Mouse (Mus musculus): ENCODE measurements around the gene Cetn4. TPM values are rescaled to one million over a fixed set of nuclear protein-coding genes. Genes with fewer than 3 reads are reported as not detected.

The Cetn4 gene
- polyA plus RNA-seq, 1 experiment from 2014 or later = 2.0 TPM

DNA sequence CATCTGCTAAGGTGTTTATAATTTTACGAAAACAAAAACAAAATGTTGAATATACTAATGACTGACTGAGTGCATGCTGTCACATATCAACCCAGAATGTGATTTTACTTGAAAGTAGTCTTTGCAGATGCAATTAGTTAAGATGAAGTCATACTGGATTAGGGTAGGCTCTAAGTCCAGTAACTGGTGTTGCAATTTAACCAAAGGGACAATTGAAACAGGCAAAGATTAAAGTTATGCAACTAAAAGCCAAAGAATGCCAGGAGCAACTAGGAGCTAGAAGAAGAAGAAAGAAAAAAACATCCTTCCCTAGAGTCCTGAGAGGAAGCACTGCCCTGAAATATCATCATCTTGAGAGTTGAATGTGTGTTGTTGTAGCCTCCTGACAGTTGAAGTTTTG lies 3.7 kb upstream of the Cetn4 start:
- no peak overlapping the region for H3K27ac ChIP-seq (replicated peaks; ENCODE audit: low read depth, low read length)
- no peak for DNase-seq (ENCODE audit: low spot score)

DNA sequence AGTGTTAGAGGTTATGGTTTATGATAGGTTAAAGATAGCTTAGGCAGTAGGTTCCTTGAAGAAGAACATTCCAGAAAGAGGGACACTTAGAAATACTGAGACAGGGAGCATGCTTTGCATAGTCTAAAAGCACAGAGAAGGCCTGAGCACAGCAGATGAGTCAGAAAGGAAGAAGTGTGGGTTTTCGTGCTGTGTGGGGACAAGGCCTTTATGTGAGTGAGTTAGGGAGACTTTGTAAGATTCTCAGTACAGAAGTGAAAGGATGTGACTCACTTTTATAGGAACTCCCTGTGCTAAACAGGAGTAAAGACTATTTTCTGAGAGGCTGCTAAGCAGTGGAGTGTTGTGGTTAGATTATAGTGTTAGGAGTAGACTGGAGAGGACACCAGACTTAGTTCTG lies 863 bp upstream of the Cetn4 start:
- ATAC-seq (ENCODE audit: insufficient number of reproducible peaks, low FRiP score, low TSS enrichment, low read depth) = no peak
- Histone ChIP-seq H3K27ac (replicated peaks; ENCODE audit: low read depth, low read length) (no peak overlapping the region), H3K4me3 (ENCODE audit: low read depth, low read length) (peak overlapping the region; percentile 78; the same call in 1 of the 2 replicates), H3K27me3 (ENCODE audit: control insufficient read depth, insufficient read depth, low read length) (no peaks in the 10 kb centered on the region), H3K9me3 (ENCODE audit: control insufficient read depth, low read length) (no peaks in the 10 kb centered on the region), H3K9ac (ENCODE audit: low read length) (no peak overlapping the region), H3K4me1 (ENCODE audit: control insufficient read depth, insufficient read depth, low read length) (peaks cover 3% of the 10 kb centered on the region; the same call in 1 of the 2 replicates), H3K4me2 (ENCODE audit: low read depth, severe bottlenecking) (peak overlapping the region; percentile 61), H3K36me3 (ENCODE audit: control insufficient read depth, insufficient read depth, low read length) (no peaks in the 10 kb centered on the region)
- no peak for DNase-seq (ENCODE audit: low spot score)
- WGBS = 56% methylated on average over 1 of the region's 1 CpGs

More for the DNA sequence above, 3.7 kb upstream of the Cetn4 start:
- H3K27me3 ChIP-seq (ENCODE audit: control insufficient read depth, insufficient read depth, low read length) = no peaks in the 10 kb centered on the region
- H3K4me3 ChIP-seq (ENCODE audit: low read depth, low read length) = no peak overlapping the region
- no peaks in the 10 kb centered on the region for H3K9me3 ChIP-seq (ENCODE audit: control insufficient read depth, low read length)
- no peak overlapping the region for H3K4me2 ChIP-seq (ENCODE audit: low read depth, severe bottlenecking)
- no peaks in the 10 kb centered on the region for H3K36me3 ChIP-seq (ENCODE audit: control insufficient read depth, insufficient read depth, low read length)
- H3K4me1 ChIP-seq (ENCODE audit: control insufficient read depth, insufficient read depth, low read length) = peaks cover 3% of the 10 kb centered on the region; the same call in 1 of the 2 replicates
- ATAC-seq (ENCODE audit: insufficient number of reproducible peaks, low FRiP score, low TSS enrichment, low read depth) = no peak
- H3K9ac ChIP-seq (ENCODE audit: low read length) = no peak overlapping the region
- WGBS = 93% methylated on average over 1 of the region's 1 CpGs

DNA sequence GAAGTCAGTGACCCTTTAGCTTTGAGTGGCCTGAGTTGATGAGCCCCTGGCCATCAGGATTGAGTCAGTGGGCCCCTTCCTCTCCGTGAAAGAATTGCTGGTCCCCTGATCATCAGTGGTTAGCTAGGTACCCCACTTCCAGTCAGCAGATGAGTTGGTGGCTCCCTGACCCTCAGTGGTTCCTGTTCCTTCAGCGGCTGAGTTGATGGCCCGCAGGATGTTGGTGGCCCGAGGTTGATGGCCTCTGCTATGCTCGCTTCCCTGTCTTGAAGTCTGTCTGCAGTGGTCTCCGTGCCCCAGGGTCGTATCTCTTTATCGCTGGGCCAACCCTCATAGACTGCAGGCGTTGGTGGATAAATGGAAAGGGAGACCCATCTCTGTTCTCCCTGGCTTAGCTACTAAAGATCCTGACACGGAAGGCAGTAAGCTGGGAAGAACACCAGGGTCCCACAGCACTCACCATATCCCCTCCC lies 575 bp downstream of the Cetn4 start:
- Histone ChIP-seq H3K27me3 (ENCODE audit: control insufficient read depth, insufficient read depth, low read length) (no peaks in the 10 kb centered on the region), H3K4me3 (ENCODE audit: low read depth, low read length) (peak overlapping the region; percentile 78), H3K27ac (replicated peaks; ENCODE audit: low read depth, low read length) (no peak overlapping the region), H3K9me3 (ENCODE audit: control insufficient read depth, low read length) (no peaks in the 10 kb centered on the region), H3K9ac (ENCODE audit: low read length) (peak overlapping the region; percentile 61), H3K4me2 (ENCODE audit: low read depth, severe bottlenecking) (peak overlapping the region; percentile 61), H3K4me1 (ENCODE audit: control insufficient read depth, insufficient read depth, low read length) (peaks cover 3% of the 10 kb centered on the region; the same call in 1 of the 2 replicates), H3K36me3 (ENCODE audit: control insufficient read depth, insufficient read depth, low read length) (no peaks in the 10 kb centered on the region)
- ATAC-seq (ENCODE audit: insufficient number of reproducible peaks, low FRiP score, low TSS enrichment, low read depth) = no peak
- DNase-seq (ENCODE audit: low spot score) = no peak
- WGBS = 3% methylated on average over 10 of the region's 10 CpGs

DNA sequence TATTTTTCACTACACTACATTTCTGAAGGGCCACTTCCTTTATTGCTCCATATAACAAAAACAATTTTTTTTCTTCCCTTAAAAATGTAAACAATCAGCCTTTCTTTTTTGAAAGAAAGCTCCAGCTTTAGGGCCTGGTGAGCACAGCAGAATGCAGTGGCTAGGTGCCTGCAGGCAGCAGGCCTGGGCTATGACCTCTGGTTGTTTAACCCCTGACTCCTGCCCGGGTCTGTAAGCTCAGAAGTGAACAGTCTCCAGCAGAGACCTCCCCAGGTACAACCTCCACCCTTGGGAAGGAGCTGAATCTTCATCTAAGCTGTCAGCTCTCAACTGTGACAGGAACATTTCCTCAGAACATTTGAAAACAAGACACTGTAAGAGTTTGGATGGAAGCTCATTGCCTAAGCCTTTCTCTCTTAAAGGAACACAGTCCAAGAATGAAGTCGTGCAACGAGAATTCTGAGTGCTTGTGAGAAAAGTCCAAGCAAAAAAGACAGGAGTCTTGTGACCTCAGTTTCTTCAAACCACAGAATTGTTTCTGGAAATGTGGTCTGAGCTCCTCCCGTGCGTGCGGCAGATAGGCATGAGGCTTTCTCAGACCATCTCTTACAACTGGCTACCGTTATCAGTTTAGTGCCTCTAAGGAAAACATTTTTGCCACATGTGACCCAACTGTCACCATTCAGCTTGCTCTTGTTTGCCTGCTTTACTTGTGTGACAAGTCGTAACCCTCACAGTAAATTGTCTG lies 8.9 kb downstream of the Cetn4 start:
- H3K4me3 ChIP-seq (ENCODE audit: low read depth, low read length) = no peak overlapping the region
- H3K27ac ChIP-seq (replicated peaks; ENCODE audit: low read depth, low read length) = no peak overlapping the region
- DNase-seq (ENCODE audit: low spot score) = no peak
- H3K9ac ChIP-seq (ENCODE audit: low read length) = no peak overlapping the region
- WGBS = 79% methylated on average over 8 of the region's 8 CpGs
- ATAC-seq (ENCODE audit: insufficient number of reproducible peaks, low FRiP score, low TSS enrichment, low read depth) = no peak
- peaks cover 2% of the 10 kb centered on the region; the same call in 1 of the 2 replicates for H3K9me3 ChIP-seq (ENCODE audit: control insufficient read depth, low read length)
- no peak overlapping the region for H3K4me2 ChIP-seq (ENCODE audit: low read depth, severe bottlenecking)
- no peaks in the 10 kb centered on the region for H3K27me3 ChIP-seq (ENCODE audit: control insufficient read depth, insufficient read depth, low read length)
- H3K4me1 ChIP-seq (ENCODE audit: control insufficient read depth, insufficient read depth, low read length) = no peaks in the 10 kb centered on the region
- H3K36me3 ChIP-seq (ENCODE audit: control insufficient read depth, insufficient read depth, low read length) = no peaks in the 10 kb centered on the region

DNA sequence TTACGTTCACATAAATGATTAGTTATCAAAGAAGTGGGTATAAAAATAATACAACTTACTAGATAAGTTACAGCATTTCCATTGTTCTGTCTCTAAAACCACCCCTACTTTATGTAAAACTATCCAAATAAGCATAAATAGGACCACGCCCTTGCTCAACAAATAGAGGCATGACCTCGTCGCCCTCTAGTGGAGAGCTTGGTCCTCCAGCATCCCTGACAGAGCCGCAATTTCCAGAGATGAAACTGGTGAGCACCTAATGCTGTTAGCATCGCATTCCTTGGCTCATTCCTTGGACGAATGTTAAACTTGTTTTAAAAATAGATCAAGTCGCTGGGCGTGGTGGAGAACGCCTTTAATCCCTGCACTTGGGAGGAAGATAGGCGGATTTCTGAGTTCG lies 9.8 kb downstream of the Cetn4 start:
- DNase-seq (ENCODE audit: low spot score) (peak; percentile 69), ATAC-seq (ENCODE audit: insufficient number of reproducible peaks, low FRiP score, low TSS enrichment, low read depth) (no peak)
- Histone ChIP-seq H3K4me1 (ENCODE audit: control insufficient read depth, insufficient read depth, low read length) (no peaks in the 10 kb centered on the region), H3K4me3 (ENCODE audit: low read depth, low read length) (no peak overlapping the region), H3K4me2 (ENCODE audit: low read depth, severe bottlenecking) (no peak overlapping the region), H3K9me3 (ENCODE audit: control insufficient read depth, low read length) (peaks cover 2% of the 10 kb centered on the region; the same call in 1 of the 2 replicates), H3K36me3 (ENCODE audit: control insufficient read depth, insufficient read depth, low read length) (no peaks in the 10 kb centered on the region), H3K27me3 (ENCODE audit: control insufficient read depth, insufficient read depth, low read length) (no peaks in the 10 kb centered on the region), H3K27ac (replicated peaks; ENCODE audit: low read depth, low read length) (no peak overlapping the region), H3K9ac (ENCODE audit: low read length) (no peak overlapping the region)
- WGBS = 35% methylated on average over 12 of the region's 12 CpGs

DNA sequence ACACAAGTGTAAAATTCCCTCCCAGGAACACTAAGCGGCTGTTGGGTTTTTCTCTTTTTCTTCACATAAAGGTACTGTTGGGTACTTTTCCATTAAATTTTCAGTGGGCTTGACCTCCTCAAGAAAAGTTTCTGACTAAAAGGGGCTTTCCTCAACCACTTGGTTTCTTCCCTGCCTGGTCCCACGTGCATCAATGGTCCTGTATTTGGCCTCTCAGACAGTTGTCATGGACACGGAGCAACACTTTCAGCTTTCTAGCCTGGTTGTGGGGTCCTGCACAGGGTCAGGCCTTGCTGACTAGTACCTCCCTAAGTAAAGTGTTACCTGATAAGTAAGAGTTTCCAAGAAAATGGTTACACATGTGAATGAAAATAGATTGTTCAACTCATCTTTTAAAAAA lies 13.0 kb downstream of the Cetn4 start:
- H3K9me3 ChIP-seq (ENCODE audit: control insufficient read depth, low read length) = no peaks in the 10 kb centered on the region
- no peak overlapping the region for H3K9ac ChIP-seq (ENCODE audit: low read length)
- H3K4me1 ChIP-seq (ENCODE audit: control insufficient read depth, insufficient read depth, low read length) = no peaks in the 10 kb centered on the region
- H3K36me3 ChIP-seq (ENCODE audit: control insufficient read depth, insufficient read depth, low read length) = no peaks in the 10 kb centered on the region
- ATAC-seq (ENCODE audit: insufficient number of reproducible peaks, low FRiP score, low TSS enrichment, low read depth) (no peak), DNase-seq (ENCODE audit: low spot score) (no peak)
- 85% methylated on average over 3 of the region's 3 CpGs for WGBS
- H3K4me3 ChIP-seq (ENCODE audit: low read depth, low read length) = no peak overlapping the region
- H3K27me3 ChIP-seq (ENCODE audit: control insufficient read depth, insufficient read depth, low read length) = no peaks in the 10 kb centered on the region
- H3K4me2 ChIP-seq (ENCODE audit: low read depth, severe bottlenecking) = no peak overlapping the region
- no peak overlapping the region for H3K27ac ChIP-seq (replicated peaks; ENCODE audit: low read depth, low read length)

DNA sequence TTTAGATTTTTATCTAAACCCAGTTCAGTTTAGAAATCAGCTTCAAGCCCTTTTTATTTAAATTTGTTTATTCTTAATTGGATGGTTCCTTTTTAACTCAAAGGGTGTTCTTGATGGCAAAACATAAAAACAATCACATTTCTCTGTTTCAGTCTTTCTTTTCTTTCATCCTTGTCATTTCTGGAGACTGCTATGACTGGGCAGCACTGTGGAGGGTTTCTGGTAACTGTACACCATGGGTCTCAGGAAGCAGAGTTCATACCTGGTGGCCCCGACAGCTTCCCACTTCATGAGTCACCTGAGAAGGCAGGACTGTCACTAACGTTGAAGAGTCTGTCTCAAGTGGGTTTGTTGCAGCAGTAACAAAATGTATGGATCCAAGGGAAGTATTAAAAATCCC lies 19.9 kb downstream of the Cetn4 start:
- ATAC-seq (ENCODE audit: insufficient number of reproducible peaks, low FRiP score, low TSS enrichment, low read depth) (no peak), DNase-seq (ENCODE audit: low spot score) (no peak)
- Histone ChIP-seq H3K9ac (ENCODE audit: low read length) (no peak overlapping the region), H3K27me3 (ENCODE audit: control insufficient read depth, insufficient read depth, low read length) (no peaks in the 10 kb centered on the region), H3K4me2 (ENCODE audit: low read depth, severe bottlenecking) (no peak overlapping the region), H3K27ac (replicated peaks; ENCODE audit: low read depth, low read length) (no peak overlapping the region), H3K36me3 (ENCODE audit: control insufficient read depth, insufficient read depth, low read length) (no peaks in the 10 kb centered on the region), H3K9me3 (ENCODE audit: control insufficient read depth, low read length) (no peaks in the 10 kb centered on the region), H3K4me3 (ENCODE audit: low read depth, low read length) (no peak overlapping the region), H3K4me1 (ENCODE audit: control insufficient read depth, insufficient read depth, low read length) (no peaks in the 10 kb centered on the region)
- WGBS = 60% methylated on average over 2 of the region's 2 CpGs

DNA sequence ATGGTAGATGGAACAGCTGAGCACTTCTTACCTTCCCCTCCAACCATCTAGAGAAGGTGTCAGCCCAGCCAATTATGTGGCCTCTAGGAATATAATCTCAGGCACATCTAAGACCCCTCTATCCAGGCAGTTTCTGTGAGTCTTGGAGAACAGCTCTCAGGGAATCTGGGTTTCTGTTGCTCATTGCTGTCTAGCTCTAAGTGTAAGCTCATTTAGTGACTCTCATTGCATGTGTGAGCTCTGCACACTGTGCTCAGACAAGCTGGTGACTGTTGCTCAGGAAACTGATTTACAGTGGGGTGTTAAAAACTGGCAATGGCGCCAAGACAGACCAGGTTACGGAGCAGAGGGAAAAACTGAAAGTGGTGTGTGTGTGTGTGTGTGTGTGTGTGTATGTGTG lies 20.6 kb downstream of the Cetn4 start:
- Histone ChIP-seq H3K4me1 (ENCODE audit: control insufficient read depth, insufficient read depth, low read length) (no peaks in the 10 kb centered on the region), H3K27me3 (ENCODE audit: control insufficient read depth, insufficient read depth, low read length) (no peaks in the 10 kb centered on the region), H3K9me3 (ENCODE audit: control insufficient read depth, low read length) (no peaks in the 10 kb centered on the region), H3K4me3 (ENCODE audit: low read depth, low read length) (no peak overlapping the region), H3K36me3 (ENCODE audit: control insufficient read depth, insufficient read depth, low read length) (no peaks in the 10 kb centered on the region), H3K9ac (ENCODE audit: low read length) (no peak overlapping the region), H3K4me2 (ENCODE audit: low read depth, severe bottlenecking) (no peak overlapping the region), H3K27ac (replicated peaks; ENCODE audit: low read depth, low read length) (no peak overlapping the region)
- DNase-seq (ENCODE audit: low spot score) = no peak
- ATAC-seq (ENCODE audit: insufficient number of reproducible peaks, low FRiP score, low TSS enrichment, low read depth) = no peak
- 67% methylated on average over 2 of the region's 2 CpGs for WGBS

Data from limb, embryonic 11.5 days (tissue).